Mouse (Mus musculus) MEL-GATA-1-ER (cell line): ENCODE data around the gene Padi3.

ENCODE experiments used
- DNase-seq: peaks from one replicate; pipeline ENCODE4 v3.0.0-alpha.2; 2012; ENCODE audit warnings: low read depth; ENCODE audit errors: extremely low read depth

Gene Padi3

GRCm38 (mm10) chr4:140815996-140816917 lies 5.8 kb upstream of the Padi3 start:
- DNase-seq: peak; percentile 90

GRCm38 (mm10) chr4:140815496-140815895 lies 5.0 kb upstream of the Padi3 start:
- peak; percentile 22 for DNase-seq

GRCm38 (mm10) chr4:140814241-140815225 lies 4.1 kb upstream of the Padi3 start:
- DNase-seq: peak; percentile 31

- peak; percentile 6 for DNase-seq
Observed at GRCm38 (mm10) chr4:140813358-140814185, 3.1 kb upstream of the Padi3 start.

GRCm38 (mm10) chr4:140812609-140813008 lies 2.2 kb upstream of the Padi3 start:
- peak; percentile 62 for DNase-seq

- peak; percentile 38 for DNase-seq
Observed at GRCm38 (mm10) chr4:140812191-140812590, 1.7 kb upstream of the Padi3 start.

- peak; percentile 36 for DNase-seq
Observed at GRCm38 (mm10) chr4:140809118-140809517, 1.3 kb downstream of the Padi3 start.

GRCm38 (mm10) chr4:140804601-140805000 lies 5.8 kb downstream of the Padi3 start:
- no peak for DNase-seq

GRCm38 (mm10) chr4:140801364-140801763 lies 9.1 kb downstream of the Padi3 start:
- DNase-seq: no peak

- no peak for DNase-seq
Observed at GRCm38 (mm10) chr4:140796786-140797185, 13.7 kb downstream of the Padi3 start.

GRCm38 (mm10) chr4:140794678-140795077 lies 15.8 kb downstream of the Padi3 start:
- DNase-seq: no peak

- no peak for DNase-seq
Observed at GRCm38 (mm10) chr4:140793795-140794194, 16.7 kb downstream of the Padi3 start.

GRCm38 (mm10) chr4:140792584-140792983 lies 17.9 kb downstream of the Padi3 start:
- no peak for DNase-seq

GRCm38 (mm10) chr4:140791071-140791470 lies 19.4 kb downstream of the Padi3 start:
- no peak for DNase-seq

- no peak for DNase-seq
Observed at GRCm38 (mm10) chr4:140789983-140790382, 20.5 kb downstream of the Padi3 start.

GRCm38 (mm10) chr4:140788983-140789382 lies 21.5 kb downstream of the Padi3 start:
- no peak for DNase-seq

- DNase-seq: no peak
Observed at GRCm38 (mm10) chr4:140788264-140788663, 22.2 kb downstream of the Padi3 start.

- DNase-seq: no peak
Observed at GRCm38 (mm10) chr4:140787414-140787813, 23.0 kb downstream of the Padi3 start.

GRCm38 (mm10) chr4:140785217-140785616 lies 25.2 kb downstream of the Padi3 start:
- DNase-seq: no peak

- no peak for DNase-seq
Observed at GRCm38 (mm10) chr4:140784292-140784945, 26.0 kb downstream of the Padi3 start.
